Comparison of ENCODE assay signal across 19 mouse cellular contexts in the genomic region with DNA sequence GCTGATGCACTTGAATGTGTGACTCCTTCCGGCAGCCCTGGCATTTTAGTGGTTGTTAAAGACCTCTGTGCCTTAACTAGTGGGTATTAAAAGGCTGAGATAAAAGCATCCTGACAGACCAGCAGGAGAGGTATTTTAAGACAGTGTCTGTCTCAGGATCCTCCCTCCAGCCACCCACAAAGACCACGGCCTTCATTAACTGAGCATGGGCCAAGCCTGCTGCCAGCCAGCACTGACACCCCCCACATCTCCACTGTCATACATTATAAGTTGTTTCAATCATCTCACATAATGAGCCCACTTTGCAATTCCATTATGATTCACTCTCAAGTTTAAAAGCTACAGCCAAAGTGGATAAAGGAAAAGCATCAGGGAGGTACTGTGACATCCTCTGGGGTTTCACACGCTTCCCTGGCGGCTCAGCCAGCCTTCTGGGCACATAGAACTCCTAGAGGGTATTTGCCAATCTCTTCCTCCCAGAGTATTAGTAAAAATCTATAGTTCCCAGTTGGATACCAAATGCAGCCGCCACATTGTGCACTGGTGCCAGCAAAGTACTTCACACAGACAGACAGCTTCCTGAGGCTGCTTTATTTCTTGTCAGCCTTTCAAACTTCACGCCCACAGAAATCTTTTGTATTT.
DNase-seq lines count a peak whose midpoint lies in the region; ATAC-seq and TF ChIP-seq lines count a peak whose summit lies in the region.
"Had no signal": no experiment of that assay in that cellular context is flagged by ENCODE, and none has a peak within 500 bp of the region (broad histone marks: within the 10 kb centered on the region; RNA-seq: fewer than 3 reads in every experiment).

No protein-coding gene starts in this region.

- no peak overlapping the region for H3K4me3 ChIP-seq in forebrain, embryonic 12.5 days (replicated peaks)
- H3K4me3 ChIP-seq in forebrain, embryonic 11.5 days (ENCODE audit: low read depth, low read length), result no peak overlapping the region
- no peak overlapping the region for H3K4me3 ChIP-seq in midbrain, embryonic 12.5 days
- no peak overlapping the region for H3K4me3 ChIP-seq in midbrain, embryonic 10.5 days
- no peak overlapping the region for H3K4me3 ChIP-seq in forebrain, embryonic 16.5 days (replicated peaks; ENCODE audit: low read length)
- H3K4me3 ChIP-seq in midbrain, postnatal 0 days (ENCODE audit: low read depth, low read length), result no peak overlapping the region
- H3K4me3 ChIP-seq: erythroblast, embryonic 14.5 days; gastrocnemius, adult 2 months; heart, embryonic 15.5 days; intestine, embryonic 15.5 days; kidney, embryonic 15.5 days; limb, embryonic 12.5 days had no signal

- ATAC-seq in forebrain, embryonic 12.5 days (ENCODE audit: low FRiP score), result peak; percentile 49
- ATAC-seq in forebrain, embryonic 11.5 days (replicated peaks; ENCODE audit: low FRiP score), result no peak
- ATAC-seq in midbrain, embryonic 12.5 days (ENCODE audit: low FRiP score, low read depth), result 0 out of 2 replicates have a peak, but pooled peaks have one; percentile 23
- ATAC-seq in forebrain, embryonic 16.5 days, result peak; percentile 61
- ATAC-seq in midbrain, postnatal 0 days (ENCODE audit: low FRiP score), result no peak
- ATAC-seq: intestine, embryonic 15.5 days; Patski had no signal

- no peak overlapping the region for H3K4me2 ChIP-seq in forebrain, embryonic 12.5 days
- no peak overlapping the region for H3K4me2 ChIP-seq in forebrain, embryonic 11.5 days (ENCODE audit: low read depth, low read length, severe bottlenecking)
- H3K4me2 ChIP-seq in midbrain, embryonic 12.5 days (replicated peaks), result no peak overlapping the region
- peak overlapping the region; percentile 2; the same call in 1 of the 2 replicates for H3K4me2 ChIP-seq in forebrain, embryonic 16.5 days (ENCODE audit: low read length)
- no peak overlapping the region for H3K4me2 ChIP-seq in midbrain, postnatal 0 days (ENCODE audit: low read depth, low read length, poor library complexity, severe bottlenecking)
- H3K4me2 ChIP-seq: heart, embryonic 15.5 days; intestine, embryonic 15.5 days; kidney, embryonic 15.5 days; limb, embryonic 12.5 days had no signal

- WGBS in forebrain, embryonic 12.5 days, result 38% methylated on average over 6 of the region's 6 CpGs
- WGBS in forebrain, embryonic 11.5 days, result 51% methylated on average over 6 of the region's 6 CpGs
- WGBS in midbrain, embryonic 12.5 days, result 42% methylated on average over 6 of the region's 6 CpGs
- WGBS in midbrain, embryonic 10.5 days, result 61% methylated on average over 6 of the region's 6 CpGs
- WGBS in forebrain, embryonic 16.5 days, result 15% methylated on average over 6 of the region's 6 CpGs
- WGBS in midbrain, postnatal 0 days, result 30% methylated on average over 6 of the region's 6 CpGs

- DNase-seq in forebrain, embryonic 11.5 days (ENCODE audit: low spot score), result no peak
- DNase-seq in midbrain, embryonic 10.5 days (ENCODE audit: low spot score), result no peak
- DNase-seq in midbrain, postnatal 0 days (ENCODE audit: low spot score), result peak; percentile 67
- DNase-seq in gastrocnemius, postnatal 4 days (ENCODE audit: low spot score in 2 of 2), result no peak
- DNase-seq in spleen, adult 18-20 months, result no peak
- DNase-seq: adrenal gland, postnatal 36 days; B cell, adult 2 months; gastrocnemius, adult 2 months; lung, postnatal 10 days had no signal

- no peaks in the 10 kb centered on the region for H3K9me3 ChIP-seq in forebrain, embryonic 12.5 days
- H3K9me3 ChIP-seq in forebrain, embryonic 11.5 days (ENCODE audit: control insufficient read depth, low read length), result no peaks in the 10 kb centered on the region
- no peaks in the 10 kb centered on the region for H3K9me3 ChIP-seq in midbrain, embryonic 12.5 days
- no peaks in the 10 kb centered on the region for H3K9me3 ChIP-seq in midbrain, embryonic 10.5 days (replicated peaks)
- no peaks in the 10 kb centered on the region for H3K9me3 ChIP-seq in forebrain, embryonic 16.5 days (ENCODE audit: control insufficient read depth, low read length)
- no peaks in the 10 kb centered on the region for H3K9me3 ChIP-seq in midbrain, postnatal 0 days (ENCODE audit: low read length)
- H3K9me3 ChIP-seq: heart, embryonic 15.5 days; intestine, embryonic 15.5 days; kidney, embryonic 15.5 days; limb, embryonic 12.5 days had no signal

- H3K36me3 ChIP-seq in forebrain, embryonic 12.5 days (replicated peaks), result no peaks in the 10 kb centered on the region
- H3K36me3 ChIP-seq in forebrain, embryonic 11.5 days (ENCODE audit: control insufficient read depth, insufficient read depth, low read length), result no peaks in the 10 kb centered on the region
- no peaks in the 10 kb centered on the region for H3K36me3 ChIP-seq in midbrain, embryonic 12.5 days
- H3K36me3 ChIP-seq in midbrain, embryonic 10.5 days, result no peaks in the 10 kb centered on the region
- H3K36me3 ChIP-seq in forebrain, embryonic 16.5 days (ENCODE audit: control insufficient read depth, insufficient read depth), result no peaks in the 10 kb centered on the region
- no peaks in the 10 kb centered on the region for H3K36me3 ChIP-seq in midbrain, postnatal 0 days (ENCODE audit: insufficient read depth, low read length)
- H3K36me3 ChIP-seq: heart, embryonic 15.5 days; intestine, embryonic 15.5 days; kidney, embryonic 15.5 days; limb, embryonic 12.5 days had no signal

- H3K4me1 ChIP-seq in forebrain, embryonic 12.5 days, result peaks cover 26% of the 10 kb centered on the region
- H3K4me1 ChIP-seq in forebrain, embryonic 11.5 days (replicated peaks; ENCODE audit: control insufficient read depth, insufficient read depth, low read length), result peaks cover 7% of the 10 kb centered on the region
- peaks cover 21% of the 10 kb centered on the region for H3K4me1 ChIP-seq in midbrain, embryonic 12.5 days
- peaks cover 29% of the 10 kb centered on the region for H3K4me1 ChIP-seq in midbrain, embryonic 10.5 days
- peaks cover 15% of the 10 kb centered on the region for H3K4me1 ChIP-seq in forebrain, embryonic 16.5 days (replicated peaks; ENCODE audit: control insufficient read depth, insufficient read depth, low read length)
- H3K4me1 ChIP-seq in midbrain, postnatal 0 days (ENCODE audit: insufficient read depth, low read length), result 0 out of 2 replicates have a peak, but pooled peaks cover 5% of the 10 kb centered on the region
- H3K4me1 ChIP-seq: intestine, embryonic 15.5 days; limb, embryonic 12.5 days had no signal

- TF ChIP-seq CTCF in midbrain, postnatal 0 days (IDR thresholded peaks at IDR 0.05), result no peak

- peak overlapping the region; percentile 36; the same call in 1 of the 2 replicates for H3K27ac ChIP-seq in forebrain, embryonic 12.5 days
- no peak overlapping the region for H3K27ac ChIP-seq in forebrain, embryonic 11.5 days (ENCODE audit: low read depth, low read length)
- no peak overlapping the region; the same call in 1 of the 2 replicates for H3K27ac ChIP-seq in midbrain, embryonic 12.5 days (replicated peaks)
- H3K27ac ChIP-seq in midbrain, embryonic 10.5 days (replicated peaks), result no peak overlapping the region
- peak overlapping the region; percentile 56 for H3K27ac ChIP-seq in forebrain, embryonic 16.5 days (ENCODE audit: low read length)
- H3K27ac ChIP-seq in midbrain, postnatal 0 days (ENCODE audit: low read depth, low read length), result no peak overlapping the region
- H3K27ac ChIP-seq: gastrocnemius, adult 2 months; heart, embryonic 15.5 days; intestine, embryonic 15.5 days; kidney, embryonic 15.5 days; limb, embryonic 12.5 days; liver, embryonic 14.5 days had no signal

- peaks cover 58% of the 10 kb centered on the region for H3K27me3 ChIP-seq in forebrain, embryonic 12.5 days
- peaks cover 21% of the 10 kb centered on the region for H3K27me3 ChIP-seq in forebrain, embryonic 11.5 days (ENCODE audit: control insufficient read depth, insufficient read depth, low read length)
- H3K27me3 ChIP-seq in midbrain, embryonic 12.5 days, result peaks cover 41% of the 10 kb centered on the region
- H3K27me3 ChIP-seq in midbrain, embryonic 10.5 days (ENCODE audit: low read depth, poor library complexity, severe bottlenecking), result peaks cover 62% of the 10 kb centered on the region
- peaks cover 26% of the 10 kb centered on the region for H3K27me3 ChIP-seq in forebrain, embryonic 16.5 days (replicated peaks; ENCODE audit: control insufficient read depth, insufficient read depth, low read length)
- no peaks in the 10 kb centered on the region for H3K27me3 ChIP-seq in midbrain, postnatal 0 days (ENCODE audit: insufficient read depth, low read length)
- H3K27me3 ChIP-seq: intestine, embryonic 15.5 days; kidney, embryonic 15.5 days; limb, embryonic 12.5 days had no signal

- no peak overlapping the region for H3K9ac ChIP-seq in forebrain, embryonic 12.5 days
- no peak overlapping the region for H3K9ac ChIP-seq in forebrain, embryonic 11.5 days (ENCODE audit: low read length)
- no peak overlapping the region for H3K9ac ChIP-seq in midbrain, embryonic 12.5 days (replicated peaks)
- H3K9ac ChIP-seq in forebrain, embryonic 16.5 days (replicated peaks; ENCODE audit: low read depth, low read length), result no peak overlapping the region
- H3K9ac ChIP-seq in midbrain, postnatal 0 days (replicated peaks; ENCODE audit: low read length, poor library complexity, severe bottlenecking), result no peak overlapping the region
- H3K9ac ChIP-seq: heart, embryonic 15.5 days; intestine, embryonic 15.5 days; kidney, embryonic 15.5 days; limb, embryonic 12.5 days; liver, embryonic 14.5 days had no signal

Comparison
In these comparisons a context has a peak if more than half of its experiments do, and no peak if none do; other contexts are left out.
1. ATAC-seq: peak in forebrain, embryonic 12.5 days (single experiment), midbrain, embryonic 12.5 days (single experiment) and forebrain, embryonic 16.5 days (single experiment); none in forebrain, embryonic 11.5 days (single experiment) and midbrain, postnatal 0 days (single experiment).
2. H3K27ac ChIP-seq: peak in forebrain, embryonic 12.5 days (single experiment) and forebrain, embryonic 16.5 days (single experiment); none in forebrain, embryonic 11.5 days (single experiment), midbrain, embryonic 12.5 days (single experiment), midbrain, embryonic 10.5 days (single experiment) and midbrain, postnatal 0 days (single experiment).